Mouse (Mus musculus): ENCODE results near the gene Lhx1. TPM values are rescaled to one million over a fixed set of nuclear protein-coding genes. Genes with fewer than 3 reads are reported as not detected.

Lhx1 gene
- total and polyA plus RNA-seq, 3 experiments: not detected

- no peak overlapping the region for H3K4me3 ChIP-seq
- H3K4me1 ChIP-seq (ENCODE audit: control insufficient read depth, insufficient read depth, low read length): no peaks in the 10 kb centered on the region
- no peaks in the 10 kb centered on the region for H3K79me2 ChIP-seq (replicated peaks; ENCODE audit: control insufficient read depth, insufficient read depth, low read length)
- no peaks in the 10 kb centered on the region for H3K27me3 ChIP-seq (ENCODE audit: control insufficient read depth, insufficient read depth, low read length)
- intact Hi-C loops (cut with DNase I): no loop called here
- DNase-seq: no peak
- no peak for TF ChIP-seq CTCF (IDR thresholded peaks at IDR 0.05)
- no peak for TF ChIP-seq EP300 (IDR thresholded peaks at IDR 0.05; ENCODE audit: insufficient read depth, low read depth, low read length)
- no peak for TF ChIP-seq POLR2A (IDR thresholded peaks at IDR 0.05; ENCODE audit: insufficient read depth, low read depth, low read length)
- no peak overlapping the region for H3K9ac ChIP-seq (ENCODE audit: low read depth, low read length)
- H3K36me3 ChIP-seq (ENCODE audit: control insufficient read depth, insufficient read depth, low read length): no peaks in the 10 kb centered on the region
- no peak overlapping the region for H3K27ac ChIP-seq
- 65% methylated on average over 4 of the region's 4 CpGs for WGBS
Measured at GRCm38 (mm10) chr11:84473093-84473667, 52.2 kb downstream of the Lhx1 start.

Other genes with a start within 250 kb of the Lhx1 start
- 10 to 100 TPM; 13.8 to 14.3 TPM for gene Aatf, start 12.0 kb downstream of the Lhx1 start, total RNA-seq (2021)
- gene Aatf, start 12.0 kb downstream of the Lhx1 start, polyA plus RNA-seq (2012; rRNA removed): 2.9 TPM in 2 replicates

Data from heart, adult 2 months (tissue).